Mouse (Mus musculus) thymus, adult 2 months (tissue): ENCODE measurements around the gene Mical2. TPM values are rescaled to one million over a fixed set of nuclear protein-coding genes. Genes with fewer than 3 reads are reported as not detected.

Source experiments
- DNase-seq: peaks from one replicate; pipeline ENCODE4 v3.0.0; 2021
- H3K27ac ChIP-seq: fragments of 200-500 bp; 2 replicates; pipeline ENCODE4 v1.5.1; 2012; ENCODE audit warnings: low read length, control low read depth; ENCODE audit not compliant: control insufficient read depth, insufficient read depth
- H3K27me3 ChIP-seq: fragments of 200-500 bp; 2 replicates; pipeline ENCODE4 v1.6.1; 2012; ENCODE audit warnings: mild to moderate bottlenecking, low read length, moderate library complexity, mixed read lengths; ENCODE audit not compliant: control insufficient read depth, insufficient read depth
- H3K36me3 ChIP-seq: fragments of 200-500 bp; 2 replicates; pipeline ENCODE4 v1.6.1; 2012; ENCODE audit warnings: mild to moderate bottlenecking, low read length, moderate library complexity; ENCODE audit not compliant: control insufficient read depth, insufficient read depth
- H3K4me1 ChIP-seq: fragments of 200-500 bp; replicated peaks from 2 replicates; pipeline ENCODE4 v1.6.1; 2012; ENCODE audit warnings: low read length; ENCODE audit not compliant: control insufficient read depth, insufficient read depth
- H3K4me3 ChIP-seq: fragments of 200-500 bp; 2 replicates; pipeline ENCODE4 v1.5.1; 2012; ENCODE audit warnings: mild to moderate bottlenecking, low read length, control low read depth, moderate library complexity; ENCODE audit not compliant: control insufficient read depth, insufficient read depth
- CTCF ChIP-seq: fragments of 200-500 bp; IDR thresholded peaks from 2 replicates; pipeline ENCODE4 v1.5.1; 2012; ENCODE audit warnings: mild to moderate bottlenecking, control low read depth, low read length, moderate library complexity, borderline replicate concordance; ENCODE audit not compliant: control insufficient read depth, poor library complexity, insufficient read depth; ENCODE audit errors: extremely low read depth
- POLR2A ChIP-seq: fragments of 200-500 bp; IDR thresholded peaks from 2 replicates; pipeline ENCODE4 v1.6.1; 2012; ENCODE audit warnings: mild to moderate bottlenecking, low read length, control low read depth, moderate library complexity; ENCODE audit not compliant: control insufficient read depth, poor library complexity, insufficient read depth; ENCODE audit errors: extremely low read depth
- WGBS: fragments of 180-500 bp; shearing (Covaris S2); methylation state at CpG from one replicate; pipeline ENCODE4 v1.1.7; 2018; 5-methylcytosine and 5-hydroxymethylcytosine counted together
- polyA plus RNA-seq: library from polyadenylated mRNA; depleted of rRNA; stranded (reverse); fragments of >200 nt; gene quantifications from 2 replicates; pipeline ENCODE4 v1.2.3, GENCODE M21; 2012

Gene Mical2
- polyA plus RNA-seq, 1 experiment: 3.5 TPM

- Histone ChIP-seq H3K4me3 (no peak overlapping the region), H3K4me1 (no peaks in the 10 kb centered on the region), H3K36me3 (no peaks in the 10 kb centered on the region), H3K27ac (no peak overlapping the region), H3K27me3 (no peaks in the 10 kb centered on the region)
- WGBS: 91% methylated on average over 6 of the region's 6 CpGs
- no peak for DNase-seq
- TF ChIP-seq CTCF (no peak), POLR2A (no peak)
These were observed 47.8 kb downstream of the Mical2 start for GRCm38 (mm10) chr7:112273451-112273850.

GRCm38 (mm10) chr7:112274611-112275010 is 49.0 kb downstream of the Mical2 start:
- no peak for DNase-seq
- Histone ChIP-seq H3K36me3 (no peaks in the 10 kb centered on the region), H3K27me3 (no peaks in the 10 kb centered on the region), H3K4me1 (no peaks in the 10 kb centered on the region), H3K4me3 (no peak overlapping the region), H3K27ac (no peak overlapping the region)
- TF ChIP-seq POLR2A: no peak
- TF ChIP-seq CTCF: no peak
- WGBS: 91% methylated on average over 2 of the region's 2 CpGs

GRCm38 (mm10) chr7:112275093-112275492 is 49.4 kb downstream of the Mical2 start:
- H3K4me1 ChIP-seq: no peaks in the 10 kb centered on the region
- no peak overlapping the region for H3K27ac ChIP-seq
- no peak overlapping the region for H3K4me3 ChIP-seq
- no peaks in the 10 kb centered on the region for H3K36me3 ChIP-seq
- H3K27me3 ChIP-seq: no peaks in the 10 kb centered on the region
- TF ChIP-seq CTCF (no peak), POLR2A (no peak)
- 35% methylated on average over 3 of the region's 3 CpGs for WGBS
- DNase-seq: peak; percentile 11

- TF ChIP-seq POLR2A (no peak), CTCF (no peak)
- H3K27ac ChIP-seq: no peak overlapping the region
- 73% methylated on average over 2 of the region's 2 CpGs for WGBS
- H3K4me1 ChIP-seq: no peaks in the 10 kb centered on the region
- no peak for DNase-seq
- no peak overlapping the region for H3K4me3 ChIP-seq
- H3K36me3 ChIP-seq: no peaks in the 10 kb centered on the region
- H3K27me3 ChIP-seq: no peaks in the 10 kb centered on the region
These were observed 50.2 kb downstream of the Mical2 start for GRCm38 (mm10) chr7:112275883-112276282.

GRCm38 (mm10) chr7:112276823-112277222 is 51.2 kb downstream of the Mical2 start:
- no peaks in the 10 kb centered on the region for H3K27me3 ChIP-seq
- H3K36me3 ChIP-seq: no peaks in the 10 kb centered on the region
- no peak overlapping the region for H3K27ac ChIP-seq
- 95% methylated on average over 4 of the region's 4 CpGs for WGBS
- DNase-seq: no peak
- TF ChIP-seq POLR2A (no peak), CTCF (no peak)
- H3K4me1 ChIP-seq: no peaks in the 10 kb centered on the region
- no peak overlapping the region for H3K4me3 ChIP-seq

GRCm38 (mm10) chr7:112278648-112279047 is 53.0 kb downstream of the Mical2 start:
- H3K4me1 ChIP-seq: no peaks in the 10 kb centered on the region

GRCm38 (mm10) chr7:112280474-112280873 is 54.8 kb downstream of the Mical2 start:
- Histone ChIP-seq H3K27ac (no peak overlapping the region), H3K4me1 (0 out of 2 replicates have a peak, but pooled peaks cover under 1% of the 10 kb centered on the region), H3K36me3 (no peaks in the 10 kb centered on the region), H3K4me3 (no peak overlapping the region), H3K27me3 (no peaks in the 10 kb centered on the region)
- TF ChIP-seq CTCF (no peak), POLR2A (no peak)
- DNase-seq: no peak
- WGBS: 83% methylated on average over 3 of the region's 3 CpGs

More at GRCm38 (mm10) chr7:112278648-112279047, 53.0 kb downstream of the Mical2 start:
- no peaks in the 10 kb centered on the region for H3K36me3 ChIP-seq
- WGBS: 87% methylated on average over 4 of the region's 4 CpGs
- no peak overlapping the region for H3K27ac ChIP-seq
- DNase-seq: no peak
- no peaks in the 10 kb centered on the region for H3K27me3 ChIP-seq
- TF ChIP-seq CTCF (no peak), POLR2A (no peak)
- no peak overlapping the region for H3K4me3 ChIP-seq
